Mouse (Mus musculus) ovary, adult 18-20 months (tissue): Measurements from ENCODE around the gene Gm12166.
A peak's percentile ranks its signal among the peaks of the same experiment; 100 is the strongest.

Experiments used
- DNase-seq: peaks from one replicate; pipeline ENCODE4 v3.0.0; 2022; ENCODE audit warnings: low spot score, mixed read lengths

Gene Gm12166

GRCm38 (mm10) chr11:46073061-46073849 lies 21.1 kb upstream of the Gm12166 start:
- DNase-seq, result no peak

DNA sequence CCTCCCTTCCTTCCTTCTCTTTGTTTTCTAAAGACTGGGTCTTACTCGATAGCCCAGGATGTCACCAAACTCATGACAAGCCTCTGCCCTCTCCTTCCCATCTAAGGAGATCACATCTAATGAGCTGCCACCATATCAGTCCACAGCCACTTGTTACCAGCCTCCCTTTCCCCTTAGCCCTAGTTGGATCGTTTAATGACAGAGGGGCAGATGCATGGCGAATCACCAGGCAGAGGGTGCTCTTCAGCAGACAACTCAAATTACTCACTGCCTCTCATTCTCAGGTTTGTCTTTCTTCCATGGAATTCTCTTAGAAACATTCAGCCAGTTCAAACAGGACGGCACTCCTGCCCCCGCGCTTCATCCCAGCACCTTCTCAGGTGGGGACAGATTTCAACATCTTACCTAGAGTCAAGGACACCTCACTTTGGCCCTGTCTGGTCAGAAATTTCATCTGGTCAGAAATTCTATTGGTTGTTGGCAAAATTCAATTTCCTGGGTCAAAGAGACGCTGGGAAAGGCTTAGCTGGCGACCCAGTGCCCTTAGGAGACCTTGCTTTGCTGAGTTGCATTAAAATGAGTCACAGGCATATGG lies 20.4 kb upstream of the Gm12166 start:
- DNase-seq, result no peak

GRCm38 (mm10) chr11:46070789-46071188 lies 18.7 kb upstream of the Gm12166 start:
- no peak for DNase-seq

DNA sequence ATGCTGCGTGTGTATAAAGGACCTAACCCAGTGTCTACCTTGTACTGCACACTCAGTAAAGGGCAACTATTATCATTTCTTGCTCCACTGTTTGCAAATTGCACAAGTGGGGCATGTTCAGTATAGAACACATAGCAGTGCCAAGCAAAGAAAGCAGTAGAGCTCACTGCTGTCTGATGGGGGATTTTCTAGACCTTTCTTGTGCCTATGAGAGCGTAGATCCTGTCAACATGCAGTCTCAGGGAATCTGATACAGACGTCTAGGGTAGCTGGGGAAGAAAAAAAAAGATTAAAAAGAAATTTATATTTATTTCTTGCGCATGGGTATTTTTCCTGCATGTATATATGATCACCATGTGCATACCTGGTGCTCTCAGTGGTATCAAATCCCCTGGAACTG lies 18.0 kb upstream of the Gm12166 start:
- no peak for DNase-seq

- DNase-seq, result no peak
These were observed 17.4 kb upstream of the Gm12166 start for GRCm38 (mm10) chr11:46069408-46070003.

- no peak for DNase-seq
These were observed 16.8 kb upstream of the Gm12166 start for GRCm38 (mm10) chr11:46068756-46069407.

GRCm38 (mm10) chr11:46067371-46068060 lies 15.4 kb upstream of the Gm12166 start:
- DNase-seq, result no peak

DNA sequence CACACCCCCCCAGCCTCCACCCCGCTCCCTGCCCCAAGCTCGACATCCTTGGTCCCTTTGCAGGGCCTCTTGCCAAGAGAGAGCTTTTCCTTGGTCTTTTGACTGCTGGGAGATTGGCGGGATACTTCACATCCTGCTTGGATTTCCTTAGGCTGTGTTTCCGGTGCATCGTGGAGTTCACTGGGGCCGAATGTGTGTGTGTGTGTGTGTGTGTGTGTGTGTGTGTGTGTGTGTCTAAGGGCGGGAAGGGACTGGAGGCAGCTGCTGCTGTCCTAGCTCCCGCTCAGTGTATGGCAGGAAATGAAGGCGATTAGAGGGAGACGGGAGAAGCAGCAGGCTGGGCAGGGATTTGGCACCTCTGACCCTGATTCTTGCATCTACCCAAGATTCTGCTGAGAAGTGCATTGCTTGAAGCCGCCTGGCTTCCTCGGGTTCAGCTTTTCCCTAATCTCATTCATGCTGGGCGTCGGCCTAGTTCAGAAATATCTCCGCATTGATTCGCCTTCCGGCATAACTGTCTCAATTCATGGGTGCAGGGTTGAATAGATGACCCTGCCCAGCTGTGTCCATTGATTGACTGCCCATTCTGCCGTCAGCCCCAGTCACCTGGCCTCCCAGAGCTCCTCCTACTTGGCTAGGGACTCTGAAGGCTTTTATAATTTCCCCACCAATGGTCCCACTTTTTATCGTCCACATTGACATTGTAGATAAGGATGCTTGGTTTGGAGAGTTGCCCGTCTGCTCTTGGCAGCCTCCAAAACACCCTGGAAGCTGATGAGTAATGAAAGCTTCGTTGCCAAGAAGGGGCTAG lies 13.3 kb upstream of the Gm12166 start:
- DNase-seq, result peak; percentile 82

GRCm38 (mm10) chr11:46064767-46065166 lies 12.6 kb upstream of the Gm12166 start:
- no peak for DNase-seq

DNA sequence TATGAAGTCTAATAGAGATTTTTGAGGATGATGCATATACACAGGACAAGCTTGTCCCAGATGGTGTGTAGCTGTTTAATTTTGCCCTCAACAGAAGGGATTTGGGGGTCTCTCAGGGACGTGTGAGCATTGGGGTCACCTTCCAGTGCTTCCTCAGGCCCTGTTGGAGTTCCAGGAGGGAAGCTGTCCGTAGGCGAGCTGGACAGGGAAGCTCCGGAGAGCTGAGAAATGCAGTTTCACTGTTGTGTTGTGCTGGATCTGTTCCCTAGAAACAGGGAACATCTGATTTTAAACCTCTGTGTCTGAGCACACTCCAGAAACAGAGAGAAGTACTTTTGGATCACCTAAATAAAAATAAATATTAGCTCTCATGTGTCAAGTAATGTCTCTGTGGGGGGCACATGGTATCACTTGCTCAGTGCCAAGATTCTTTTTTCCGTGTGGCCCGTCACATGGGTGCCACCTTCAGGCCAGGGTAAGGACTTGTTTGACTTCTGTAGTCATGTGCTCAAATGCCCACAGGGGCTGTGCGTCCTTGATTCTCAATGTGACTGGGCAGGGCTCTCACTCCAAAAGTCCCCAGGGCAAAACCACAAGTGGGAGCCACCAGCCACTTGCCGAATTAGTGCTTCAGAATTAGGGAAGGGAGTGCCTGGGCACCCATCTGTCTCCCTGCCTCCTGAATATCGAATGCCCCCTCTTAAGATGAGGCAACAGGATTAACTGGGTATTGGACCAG lies 11.0 kb upstream of the Gm12166 start:
- DNase-seq, result peak; percentile 32

- no peak for DNase-seq
These were observed 10.4 kb upstream of the Gm12166 start for GRCm38 (mm10) chr11:46062569-46062968.

DNA sequence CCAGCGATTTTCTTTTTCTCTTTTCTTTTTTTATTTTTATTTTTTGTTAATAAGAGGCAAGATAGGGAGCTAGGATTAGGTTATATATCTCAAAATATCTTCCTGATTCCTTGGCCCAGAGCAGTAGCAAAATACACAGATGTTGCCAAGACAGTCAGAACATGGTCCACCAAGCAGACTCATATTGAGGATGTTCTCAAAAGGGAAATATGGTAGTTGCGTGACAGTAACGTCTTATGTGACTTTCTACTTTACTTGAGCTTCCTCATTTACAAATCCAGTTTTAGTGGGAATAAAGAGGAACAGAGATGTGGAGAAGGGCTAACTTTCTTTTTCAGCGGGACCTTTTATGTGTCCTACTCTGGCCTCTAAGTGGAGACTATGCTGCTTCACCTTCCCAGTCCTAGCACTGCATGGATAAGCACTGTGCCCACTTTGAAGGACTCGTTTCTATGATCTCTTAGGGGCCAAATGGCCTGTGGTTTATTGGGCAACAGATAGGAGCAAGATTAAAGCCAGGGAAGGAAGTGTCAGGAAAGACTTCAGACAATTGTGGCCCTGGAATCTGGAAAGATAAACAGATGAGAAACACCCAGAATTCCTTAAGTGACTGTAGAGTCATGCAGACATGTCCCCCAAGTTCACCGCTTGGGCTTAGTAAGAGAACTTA lies 9.8 kb upstream of the Gm12166 start:
- no peak for DNase-seq

DNA sequence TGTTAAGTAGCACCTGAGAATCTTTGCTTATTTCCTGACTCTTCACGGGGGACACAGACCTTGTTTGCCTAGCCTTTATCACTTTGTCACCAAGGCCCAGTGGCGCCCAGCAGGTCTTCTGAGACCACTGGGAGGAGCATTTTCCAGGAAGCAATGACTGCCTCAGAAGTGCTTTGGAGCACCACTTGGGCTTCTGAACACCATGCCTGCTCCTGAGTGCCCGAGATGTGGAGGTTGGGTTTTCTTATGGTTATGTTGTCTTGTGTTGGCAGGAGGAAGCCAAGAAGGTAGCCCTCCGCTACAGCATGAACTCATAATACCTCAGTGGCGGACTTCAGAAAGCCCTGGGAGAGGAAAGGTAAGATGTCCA lies 8.5 kb upstream of the Gm12166 start:
- no peak for DNase-seq

DNA sequence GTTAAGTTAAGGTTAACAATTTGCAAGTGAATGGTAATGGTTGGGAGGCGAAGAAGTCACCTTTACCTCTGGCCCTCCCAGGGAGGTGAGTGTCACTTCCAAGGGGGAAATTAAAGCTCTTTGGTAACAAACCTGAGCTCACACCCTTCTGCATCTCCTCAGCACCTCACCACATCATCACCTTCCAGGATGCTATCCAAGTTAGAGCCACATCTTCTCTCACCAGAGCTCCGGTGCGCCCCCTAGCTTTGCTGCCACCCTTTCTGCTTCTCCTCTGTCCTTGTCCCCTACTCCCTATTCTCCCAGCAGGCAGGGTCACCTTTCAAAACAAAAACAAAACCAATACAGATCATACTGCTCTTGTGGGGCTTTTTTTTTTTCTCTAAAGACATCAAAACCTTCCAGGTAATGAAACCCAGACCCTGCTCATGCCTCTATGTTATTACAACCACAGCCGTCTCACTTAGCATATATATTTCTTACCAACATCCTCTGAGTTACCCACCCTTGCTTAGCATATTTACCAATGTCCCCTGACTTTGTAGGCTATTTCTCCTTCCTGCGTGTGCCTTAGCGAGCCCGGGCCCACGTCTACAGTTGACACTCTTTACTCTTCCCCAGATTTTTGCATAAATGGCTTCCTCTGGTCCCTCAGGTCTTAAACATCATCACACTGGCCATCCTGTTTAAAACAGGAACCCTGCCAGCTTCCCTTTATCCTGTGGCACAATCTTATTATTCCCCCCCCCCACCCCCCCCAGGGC lies 7.9 kb upstream of the Gm12166 start:
- DNase-seq, result no peak

DNA sequence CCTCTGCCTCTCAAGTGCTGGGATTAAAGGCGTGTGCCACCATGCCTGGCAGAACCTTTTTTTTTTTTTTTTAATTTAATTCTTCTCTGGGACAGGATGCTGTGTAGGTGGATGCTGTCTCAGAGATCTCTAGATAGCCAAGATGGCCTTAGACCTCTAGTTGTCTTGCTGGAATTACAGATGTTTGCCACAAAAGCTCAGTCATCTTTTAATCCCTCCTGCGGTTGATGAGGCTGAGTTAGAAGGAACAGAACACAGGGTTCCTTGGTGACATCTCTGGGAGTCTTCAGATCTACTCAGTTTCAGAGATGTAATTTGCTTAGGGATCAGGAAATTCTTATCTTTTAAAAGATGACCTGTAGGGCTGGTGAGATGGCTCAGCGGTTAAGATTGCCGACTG lies 6.8 kb upstream of the Gm12166 start:
- DNase-seq, result no peak

DNA sequence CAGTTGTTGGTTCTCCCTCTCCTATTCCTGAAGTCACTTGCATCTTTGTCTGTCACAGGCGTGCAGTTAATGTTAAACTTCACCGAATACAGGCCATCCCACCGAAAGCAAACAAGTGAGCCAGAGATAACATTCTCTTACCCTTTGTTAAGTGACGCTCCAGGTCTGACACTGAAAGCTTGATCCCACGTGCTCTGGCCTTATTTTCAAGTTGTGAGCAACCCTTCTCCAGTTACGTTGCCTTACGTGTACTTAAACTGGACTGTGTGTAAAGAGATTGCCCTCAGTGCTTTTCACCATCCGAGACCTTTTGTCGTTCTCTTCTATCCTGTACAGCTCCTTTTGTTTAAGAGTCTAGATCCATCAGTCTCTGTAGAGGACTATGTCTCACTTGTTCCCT lies 5.9 kb upstream of the Gm12166 start:
- no peak for DNase-seq

DNA sequence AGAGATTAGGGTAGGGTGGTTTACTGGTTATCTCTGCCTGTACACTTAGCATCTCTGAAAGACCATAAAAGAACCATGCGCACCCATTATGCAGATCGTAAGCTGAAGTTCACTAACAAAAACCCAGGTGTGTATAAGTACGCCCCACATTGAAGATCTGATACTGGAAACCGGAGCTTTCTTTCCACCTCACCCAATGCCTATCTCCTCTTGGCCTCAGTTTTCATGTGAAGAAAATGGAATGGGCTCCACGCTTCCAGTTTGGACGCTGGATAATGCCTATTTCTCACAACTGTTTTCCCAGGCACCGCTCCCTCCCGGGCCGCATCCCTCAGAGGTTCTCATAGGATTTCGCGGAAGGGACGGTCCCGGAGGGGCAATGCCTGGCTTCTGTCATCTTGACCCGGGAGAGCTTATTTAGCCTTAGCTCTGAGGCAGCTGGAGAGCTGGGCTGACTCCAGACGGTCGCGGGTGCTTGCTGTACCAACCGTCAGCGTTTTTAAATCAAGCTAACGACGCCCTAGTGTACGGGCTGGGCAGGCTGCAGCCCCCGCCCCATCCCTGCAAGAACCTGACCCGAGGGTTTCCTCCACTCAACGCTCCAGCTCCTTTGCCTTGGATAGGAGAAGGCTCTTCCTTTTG lies 4.8 kb upstream of the Gm12166 start:
- DNase-seq, result no peak

DNA sequence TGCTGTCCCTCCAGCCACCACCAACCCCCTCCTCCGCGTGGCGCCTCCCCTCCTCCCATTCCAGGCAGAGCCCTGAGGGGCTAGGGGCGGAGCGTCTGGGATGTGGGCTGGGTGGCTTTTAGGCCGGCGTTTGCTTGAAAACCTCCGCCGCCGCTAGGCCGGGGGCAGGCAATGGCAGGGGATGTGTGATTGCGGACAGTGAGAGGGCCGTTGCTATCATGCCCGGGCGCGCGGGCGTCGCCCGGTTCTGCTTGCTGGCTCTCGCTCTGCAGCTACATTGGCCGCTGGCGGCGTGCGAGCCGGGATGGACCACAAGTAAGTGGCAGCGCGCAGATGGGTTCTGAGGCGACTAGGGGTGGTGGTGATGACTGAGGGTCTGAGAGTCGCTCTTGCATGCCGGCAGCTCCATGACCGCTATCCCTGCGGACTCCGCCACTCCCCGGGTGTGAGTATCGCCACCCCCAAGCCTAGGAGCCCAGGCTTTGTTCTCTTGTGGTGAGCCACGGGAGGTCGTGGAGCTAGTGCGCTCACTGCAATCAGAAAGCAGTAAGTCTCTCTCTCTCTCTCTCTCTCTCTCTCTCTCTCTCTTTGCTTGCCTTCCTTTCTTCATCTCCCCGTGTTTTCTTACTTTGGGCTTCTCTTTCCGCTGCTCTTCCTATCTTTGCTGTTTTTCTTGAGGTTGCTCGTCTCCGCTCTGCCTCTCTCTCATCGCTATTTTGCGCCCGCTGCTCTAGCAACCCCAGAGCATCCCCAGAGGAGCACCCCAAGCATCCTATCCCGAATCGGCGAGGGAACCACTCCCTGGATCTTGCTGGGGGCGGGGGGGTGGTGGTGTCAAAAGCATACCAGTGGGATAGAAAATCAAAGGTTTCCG lies 4.0 kb upstream of the Gm12166 start, which contains the start of gene Adam19:
TSS of gene Adam19 (plus strand) at position 97 of the 874 bp plus-strand sequence.
- DNase-seq, result peak; percentile 46
